Mouse (Mus musculus) olfactory bulb, adult 2 months (tissue): ENCODE results near the gene Tmem108. TPM values are rescaled to one million over a fixed set of nuclear protein-coding genes. Genes with fewer than 3 reads are reported as not detected.

Experiments
- H3K27ac ChIP-seq: fragments of 200-500 bp; 2 replicates; pipeline ENCODE4 v1.5.1; 2012; ENCODE audit warnings: low read depth, low read length; ENCODE audit not compliant: insufficient read depth
- H3K4me1 ChIP-seq: fragments of 200-500 bp; 2 replicates; pipeline ENCODE4 v1.6.1; 2012; ENCODE audit warnings: low read length; ENCODE audit not compliant: control insufficient read depth, insufficient read depth
- H3K4me3 ChIP-seq: fragments of 200-500 bp; 2 replicates; pipeline ENCODE4 v1.5.1; 2012; ENCODE audit warnings: mild to moderate bottlenecking, low read depth, low read length, moderate library complexity; ENCODE audit not compliant: insufficient read depth
- CTCF ChIP-seq: fragments of 200-500 bp; IDR thresholded peaks from 2 replicates; pipeline ENCODE4 v1.5.1; 2012; ENCODE audit warnings: low read depth, mild to moderate bottlenecking, low read length, moderate library complexity; ENCODE audit not compliant: insufficient read depth
- POLR2A ChIP-seq: fragments of 200-500 bp; IDR thresholded peaks from 2 replicates; pipeline ENCODE4 v1.6.1; 2012; ENCODE audit warnings: mild to moderate bottlenecking, low read depth, low read length, moderate library complexity; ENCODE audit not compliant: insufficient read depth
- WGBS: fragments of 180-500 bp; shearing (Covaris S2); methylation state at CpG from one replicate; pipeline ENCODE4 v1.1.7; 2018; 5-methylcytosine and 5-hydroxymethylcytosine counted together
- polyA plus RNA-seq: library from polyadenylated mRNA; stranded (reverse); fragments of >200 nt; gene quantifications from 2 replicates; pipeline ENCODE4 v1.2.4, GENCODE M21; 2012; ENCODE audit warnings: low replicate concordance; ENCODE audit not compliant: missing spikeins, insufficient read depth, insufficient read length

Gene Tmem108
- polyA plus RNA-seq, 1 experiment, result not detected

DNA sequence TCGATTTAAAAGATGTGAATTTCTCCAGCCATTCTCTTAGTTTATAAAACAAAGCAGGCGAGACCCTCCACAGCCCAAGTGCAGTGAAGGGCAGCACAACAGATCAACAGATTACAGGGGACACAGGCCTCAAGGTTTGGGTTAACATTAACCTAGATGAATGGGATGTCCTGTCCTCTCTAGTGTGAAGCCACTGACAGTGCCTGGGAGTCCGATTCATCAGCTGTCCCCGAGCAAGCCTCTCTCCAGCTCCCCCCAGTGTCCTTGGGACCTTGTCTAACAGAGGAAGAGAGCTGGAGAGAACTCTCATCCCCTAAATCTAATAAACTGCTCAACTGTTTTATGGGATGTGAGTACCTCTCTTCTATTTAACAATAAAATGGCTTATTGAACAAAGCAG is 48.4 kb downstream of the Tmem108 start:
- Histone ChIP-seq H3K27ac (no peak overlapping the region), H3K4me3 (no peak overlapping the region), H3K4me1 (no peaks in the 10 kb centered on the region)
- 88% methylated on average over 4 of the region's 4 CpGs for WGBS
- TF ChIP-seq POLR2A (no peak), CTCF (no peak)

GRCm38 (mm10) chr9:103712711-103713110 is 48.9 kb downstream of the Tmem108 start:
- Histone ChIP-seq H3K27ac (no peak overlapping the region), H3K4me1 (no peaks in the 10 kb centered on the region), H3K4me3 (no peak overlapping the region)
- WGBS, result 91% methylated on average over 7 of the region's 7 CpGs
- TF ChIP-seq CTCF, result no peak
- TF ChIP-seq POLR2A, result no peak

- H3K27ac ChIP-seq, result no peak overlapping the region
- 81% methylated on average over 3 of the region's 3 CpGs for WGBS
- no peak overlapping the region for H3K4me3 ChIP-seq
- no peaks in the 10 kb centered on the region for H3K4me1 ChIP-seq
- no peak for TF ChIP-seq CTCF
- TF ChIP-seq POLR2A, result no peak
Observed at GRCm38 (mm10) chr9:103709694-103710093, 51.9 kb downstream of the Tmem108 start.

DNA sequence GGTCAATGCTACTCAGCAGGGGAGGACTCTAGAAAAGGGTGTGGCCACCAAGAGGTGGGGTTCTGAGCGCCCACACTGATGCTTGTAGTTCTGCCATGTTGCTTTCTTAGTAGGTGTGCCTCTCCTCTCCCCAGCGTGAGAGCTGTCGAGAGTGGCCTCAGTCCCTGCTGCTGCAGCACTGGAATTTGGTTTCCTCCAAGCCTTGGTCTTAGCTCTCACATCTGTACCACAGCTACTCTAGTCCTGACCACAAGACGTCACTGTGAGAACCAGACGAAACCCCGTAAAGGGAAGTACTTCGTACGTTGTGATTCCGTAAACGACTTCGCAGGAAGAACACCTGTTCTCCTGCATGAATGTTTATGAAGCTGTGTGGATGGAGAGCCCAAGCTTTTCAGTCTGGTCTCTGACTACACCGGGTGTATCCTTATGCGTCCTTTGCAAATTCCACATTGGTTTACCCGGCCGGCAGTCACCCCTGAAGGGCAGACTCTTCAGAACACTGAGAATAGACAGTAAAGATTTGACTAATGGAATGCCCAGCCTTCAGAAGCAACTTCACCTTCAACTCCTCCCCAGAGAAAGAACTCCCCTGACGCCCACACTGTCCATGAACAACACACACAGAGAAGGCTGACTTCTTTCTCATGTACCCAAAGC is 53.0 kb downstream of the Tmem108 start:
- no peak overlapping the region for H3K27ac ChIP-seq
- H3K4me1 ChIP-seq, result no peaks in the 10 kb centered on the region
- H3K4me3 ChIP-seq, result no peak overlapping the region
- TF ChIP-seq CTCF, result no peak
- TF ChIP-seq POLR2A, result no peak
- WGBS, result 88% methylated on average over 16 of the region's 16 CpGs

DNA sequence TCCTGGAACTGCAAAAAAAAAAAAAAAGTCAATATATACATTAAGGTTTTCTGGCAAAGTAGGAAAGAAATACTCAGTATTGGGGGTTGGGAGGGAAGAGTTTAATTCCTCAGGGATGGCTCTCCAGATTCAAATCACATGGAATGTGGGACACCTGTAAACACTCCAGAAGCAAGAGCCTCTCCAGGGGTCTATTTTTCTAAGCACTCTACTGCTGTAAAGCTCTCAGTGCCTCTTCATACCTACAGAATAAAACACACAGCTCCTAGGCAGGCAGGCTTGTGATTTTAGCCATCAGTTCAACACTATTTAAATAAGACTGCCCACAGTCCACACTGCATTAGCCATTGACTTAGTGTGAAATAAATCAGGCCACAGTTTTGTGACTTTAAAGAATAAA is 53.8 kb downstream of the Tmem108 start:
- Histone ChIP-seq H3K4me3 (no peak overlapping the region), H3K4me1 (no peaks in the 10 kb centered on the region), H3K27ac (no peak overlapping the region)
- TF ChIP-seq POLR2A, result no peak
- no peak for TF ChIP-seq CTCF

DNA sequence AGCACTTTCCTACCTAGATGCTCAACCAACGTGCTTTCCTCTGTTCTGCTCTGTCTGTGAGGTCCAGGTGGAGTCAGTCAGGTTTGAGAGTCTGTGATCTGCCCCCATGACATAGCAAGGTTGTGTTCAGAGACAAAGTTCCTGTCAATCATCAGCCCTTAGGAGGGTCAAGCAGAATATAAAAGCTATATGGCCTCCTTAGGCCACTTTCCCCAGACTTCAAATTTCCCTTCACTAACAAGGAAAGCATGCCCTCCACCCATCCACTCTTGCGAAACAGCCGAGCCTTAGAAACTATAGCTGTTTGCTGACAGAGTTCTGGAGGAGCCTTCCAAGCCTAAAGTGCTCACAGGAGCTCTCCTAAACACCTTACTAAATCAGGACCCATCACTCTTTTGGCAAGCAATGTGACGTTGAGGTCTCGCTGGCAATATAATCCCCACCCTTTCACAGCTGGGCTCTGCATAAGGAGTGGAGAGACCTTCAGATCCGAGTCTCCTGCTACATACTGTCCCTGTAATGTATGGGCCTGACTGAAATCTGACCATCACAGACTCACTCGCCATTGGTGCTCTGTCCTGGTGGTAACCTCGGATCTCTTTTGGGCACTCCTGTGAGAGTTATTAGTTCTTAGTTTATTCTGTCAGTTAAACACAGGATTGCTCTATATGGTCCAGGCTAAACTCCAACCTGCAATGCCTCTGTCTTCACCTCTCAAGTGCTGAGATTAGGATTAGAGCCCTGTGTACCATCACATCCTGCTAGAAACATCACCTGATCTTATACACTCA is 54.4 kb downstream of the Tmem108 start:
- TF ChIP-seq POLR2A, result no peak
- TF ChIP-seq CTCF, result no peak
- Histone ChIP-seq H3K4me3 (no peak overlapping the region), H3K4me1 (no peaks in the 10 kb centered on the region), H3K27ac (no peak overlapping the region)
- WGBS, result 88% methylated on average over 8 of the region's 8 CpGs

DNA sequence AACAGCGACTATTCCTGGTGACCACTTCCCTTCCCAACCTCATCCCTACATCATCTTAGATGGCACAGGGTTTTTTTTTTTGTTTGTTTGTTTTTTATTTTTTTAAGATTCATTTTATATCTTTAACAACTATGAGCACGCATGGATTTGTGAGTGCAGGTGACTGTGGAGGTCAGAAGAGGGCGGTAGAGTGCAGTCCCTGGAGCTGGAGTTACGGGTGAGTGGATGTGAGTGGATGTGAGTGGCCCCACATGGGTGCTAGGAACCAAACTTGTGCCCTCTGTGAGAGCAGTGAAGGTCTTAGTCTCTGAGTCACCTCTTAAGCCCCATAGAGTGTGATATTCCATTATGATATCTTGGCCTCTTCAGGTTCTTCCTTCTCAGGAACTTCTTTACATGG is 55.9 kb downstream of the Tmem108 start:
- Histone ChIP-seq H3K4me3 (no peak overlapping the region), H3K4me1 (no peaks in the 10 kb centered on the region), H3K27ac (no peak overlapping the region)
- 94% methylated on average over 4 of the region's 4 CpGs for WGBS
- TF ChIP-seq CTCF (no peak), POLR2A (no peak)

GRCm38 (mm10) chr9:103703014-103703413 is 58.6 kb downstream of the Tmem108 start:
- Histone ChIP-seq H3K4me1 (no peaks in the 10 kb centered on the region), H3K4me3 (no peak overlapping the region), H3K27ac (no peak overlapping the region)
- 89% methylated on average over 16 of the region's 16 CpGs for WGBS
- TF ChIP-seq POLR2A, result no peak
- TF ChIP-seq CTCF, result no peak

GRCm38 (mm10) chr9:103702452-103702851 is 59.2 kb downstream of the Tmem108 start:
- Histone ChIP-seq H3K27ac (no peak overlapping the region), H3K4me1 (no peaks in the 10 kb centered on the region), H3K4me3 (no peak overlapping the region)
- 86% methylated on average over 5 of the region's 5 CpGs for WGBS
- TF ChIP-seq CTCF, result no peak
- no peak for TF ChIP-seq POLR2A
